Mouse (Mus musculus) regulatory T cell (primary cell): ENCODE measurements around the gene Fcer1g.

Experiments used
- in situ Hi-C: fragments of 300-600 bp; cut with MboI, MseI; formaldehyde crosslinking; loops from one replicate; pipeline ENCODE4 v1.15.1; 2025; ENCODE audit warnings: high pct_unique_total_duplicates

Gene Fcer1g

DNA sequence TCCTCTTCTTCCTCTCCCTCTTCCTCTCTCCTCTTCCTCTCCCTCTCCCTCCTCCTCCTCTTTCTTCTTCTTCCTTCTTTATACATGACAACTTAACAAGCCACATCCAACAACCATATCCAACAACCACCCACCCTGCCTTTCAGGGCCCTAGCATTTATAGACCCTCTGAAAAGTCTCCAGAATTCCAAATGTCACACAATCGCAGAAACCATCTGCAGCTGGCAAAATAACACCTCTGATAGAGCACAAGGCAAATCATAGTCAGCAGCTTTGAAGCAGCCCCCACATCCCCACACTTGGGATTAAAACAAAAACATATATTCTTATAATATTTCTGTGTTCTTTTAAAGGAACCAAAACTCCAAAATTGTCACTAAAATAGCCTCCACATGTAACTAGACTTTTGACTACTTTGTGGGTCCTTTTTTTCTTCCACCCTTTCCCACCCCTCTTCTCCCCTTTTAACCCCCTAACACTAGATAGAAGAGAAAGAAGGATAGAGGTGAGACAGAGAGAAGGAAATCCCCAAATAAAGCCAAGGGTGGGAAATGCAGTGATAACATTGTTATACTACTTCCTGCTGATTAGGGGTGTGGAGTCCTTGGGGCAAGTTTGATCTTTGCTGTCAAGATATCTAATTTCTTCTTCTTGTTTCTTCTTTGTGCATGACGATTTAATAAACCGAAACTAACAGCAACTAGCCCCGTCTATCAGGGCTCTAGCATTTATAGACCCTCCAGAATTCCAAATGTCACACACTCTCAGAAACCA, 32.0 kb upstream of the Fcer1g start:
- in situ Hi-C loops, result loop anchor here (10.0 kb wide), 1 partner anchor 151 kb away; the partner anchor contains the start of gene Cfap126

DNA sequence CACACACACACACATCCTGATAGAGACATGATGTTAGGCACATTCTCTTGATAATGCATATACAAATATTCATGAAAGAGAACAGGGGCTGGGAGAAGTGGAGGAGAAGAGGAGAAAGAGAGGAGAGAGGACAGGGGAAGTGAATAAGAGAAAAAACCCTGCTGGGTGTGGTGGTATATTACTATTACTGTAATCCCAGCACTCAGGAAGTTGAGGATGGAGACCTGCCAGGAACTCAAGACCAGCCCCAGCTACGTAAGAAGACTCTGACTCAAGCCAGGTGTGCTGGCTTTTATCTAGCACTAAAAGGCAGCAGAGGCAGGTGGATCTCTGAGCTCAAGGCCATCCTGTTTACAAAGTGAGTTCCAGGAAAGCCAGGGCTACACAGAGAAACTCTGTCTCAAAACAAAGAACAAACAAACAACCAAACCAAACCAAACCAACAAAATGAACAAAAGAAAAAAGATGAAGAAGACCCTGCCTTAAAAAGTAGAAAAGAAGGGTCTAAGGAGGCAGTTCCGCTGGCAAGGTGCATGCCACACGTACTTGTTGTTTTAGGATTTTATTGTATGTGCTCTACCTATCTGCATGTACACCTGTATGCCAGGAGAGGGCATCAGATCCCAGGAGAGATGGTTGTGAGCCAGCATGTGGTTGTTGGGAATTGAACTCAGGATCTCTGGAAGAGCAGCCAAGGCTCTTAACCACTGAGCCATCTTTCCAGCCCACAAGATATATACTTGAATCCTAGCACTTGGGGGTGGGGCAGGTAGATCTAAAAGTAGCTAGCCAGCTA, 29.7 kb upstream of the Fcer1g start:
- in situ Hi-C loops, result loop anchor here (10.0 kb wide), 1 partner anchor 149 kb away; the partner anchor contains the start of gene Cfap126

- in situ Hi-C loops, result loop anchor here (10.0 kb wide), 1 partner anchor 148 kb away; the partner anchor contains the start of gene Cfap126
Observed at GRCm38 (mm10) chr1:171263185-171263611, 29.0 kb upstream of the Fcer1g start.

GRCm38 (mm10) chr1:171262594-171263130, 28.5 kb upstream of the Fcer1g start:
- in situ Hi-C loops, result loop anchor here (10.0 kb wide), 1 partner anchor 148 kb away; the partner anchor contains the start of gene Cfap126

DNA sequence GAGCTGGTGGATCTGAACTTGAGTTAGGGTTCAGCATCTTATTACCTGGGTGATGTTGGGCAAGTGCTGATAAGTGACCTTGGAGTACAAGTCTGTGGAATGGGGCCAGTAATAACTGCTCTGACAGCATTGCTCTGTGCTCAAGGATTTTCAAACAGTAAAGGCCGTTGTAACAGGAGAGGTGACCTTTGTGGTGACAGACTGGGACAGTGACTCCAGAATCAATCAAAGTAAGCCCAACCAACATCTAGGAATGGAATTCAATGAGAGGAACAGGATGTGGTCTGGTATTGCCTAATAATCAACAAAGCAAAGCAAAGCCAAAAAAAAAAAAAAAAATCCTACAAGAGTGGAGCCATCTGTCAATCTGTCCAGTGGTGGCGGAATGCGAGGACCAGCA, 26.2 kb upstream of the Fcer1g start:
- in situ Hi-C loops, result loop anchor here (10.0 kb wide), 1 partner anchor 146 kb away; the partner anchor contains the start of gene Cfap126

DNA sequence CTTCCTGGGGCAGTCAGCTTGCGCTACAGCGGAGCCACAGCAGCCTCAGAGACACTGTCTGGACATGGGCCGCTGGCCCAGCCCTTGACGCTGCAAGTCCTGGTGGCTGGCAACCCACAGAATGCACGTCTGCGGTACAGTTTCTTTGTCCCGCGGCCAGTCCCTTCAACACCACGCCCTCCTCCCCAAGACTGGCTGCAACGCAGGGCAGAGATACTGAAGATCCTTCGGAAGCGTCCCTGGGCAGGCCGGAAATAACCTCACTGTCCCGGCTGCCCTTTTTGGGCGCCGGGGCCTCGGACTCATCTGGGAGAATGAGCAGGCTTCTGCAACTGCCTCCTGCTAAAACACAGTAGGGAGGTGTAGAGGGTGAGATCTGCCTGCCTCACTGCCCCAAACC, 24.8 kb upstream of the Fcer1g start:
- in situ Hi-C loops, result no loop called here

DNA sequence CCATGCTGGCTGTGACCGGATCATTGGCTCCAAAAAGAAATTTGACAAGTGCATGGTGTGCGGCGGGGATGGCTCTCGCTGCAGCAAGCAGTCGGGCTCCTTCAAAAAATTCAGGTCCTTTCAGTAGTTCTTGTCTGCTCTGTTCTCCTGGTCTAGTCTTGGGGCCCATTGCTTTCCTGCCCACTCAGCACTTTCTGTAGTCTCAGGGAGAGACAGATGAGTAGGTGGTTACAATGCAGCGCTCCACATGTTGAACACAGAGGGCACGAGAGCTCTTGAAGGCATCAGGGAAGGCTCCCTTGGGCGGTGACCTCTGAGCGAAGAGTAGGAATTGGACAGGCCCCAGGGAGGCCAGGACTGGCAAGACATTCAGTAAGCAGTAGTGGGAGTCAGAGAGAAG, 23.6 kb upstream of the Fcer1g start:
- in situ Hi-C loops, result no loop called here

DNA sequence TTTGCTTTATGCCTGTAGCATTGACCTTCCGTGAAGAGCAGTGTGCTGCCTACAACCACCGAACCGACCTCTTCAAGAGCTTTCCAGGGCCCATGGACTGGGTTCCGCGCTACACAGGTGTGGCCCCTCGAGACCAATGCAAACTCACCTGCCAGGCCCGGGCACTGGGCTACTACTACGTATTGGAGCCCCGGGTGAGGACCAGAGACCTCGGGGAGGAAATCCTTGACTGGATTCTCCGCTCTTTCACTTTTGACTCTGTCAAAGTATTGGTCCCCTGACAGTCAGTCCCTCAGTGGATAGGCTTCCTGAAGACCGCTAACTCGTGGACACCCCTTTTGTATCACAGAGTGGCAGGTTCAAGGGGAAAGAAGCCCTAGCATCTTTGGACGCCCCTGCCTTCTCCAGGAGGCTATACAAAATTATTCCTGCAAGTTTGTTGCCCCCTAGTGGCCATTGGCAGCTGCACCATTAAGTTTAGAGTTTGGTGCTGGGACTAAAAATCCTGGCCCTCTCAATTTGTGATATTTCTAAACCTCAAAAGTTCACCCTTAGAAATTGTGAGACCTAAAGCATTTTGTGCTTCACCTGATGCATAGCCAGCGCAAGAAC, 22.9 kb upstream of the Fcer1g start:
- in situ Hi-C loops, result no loop called here

DNA sequence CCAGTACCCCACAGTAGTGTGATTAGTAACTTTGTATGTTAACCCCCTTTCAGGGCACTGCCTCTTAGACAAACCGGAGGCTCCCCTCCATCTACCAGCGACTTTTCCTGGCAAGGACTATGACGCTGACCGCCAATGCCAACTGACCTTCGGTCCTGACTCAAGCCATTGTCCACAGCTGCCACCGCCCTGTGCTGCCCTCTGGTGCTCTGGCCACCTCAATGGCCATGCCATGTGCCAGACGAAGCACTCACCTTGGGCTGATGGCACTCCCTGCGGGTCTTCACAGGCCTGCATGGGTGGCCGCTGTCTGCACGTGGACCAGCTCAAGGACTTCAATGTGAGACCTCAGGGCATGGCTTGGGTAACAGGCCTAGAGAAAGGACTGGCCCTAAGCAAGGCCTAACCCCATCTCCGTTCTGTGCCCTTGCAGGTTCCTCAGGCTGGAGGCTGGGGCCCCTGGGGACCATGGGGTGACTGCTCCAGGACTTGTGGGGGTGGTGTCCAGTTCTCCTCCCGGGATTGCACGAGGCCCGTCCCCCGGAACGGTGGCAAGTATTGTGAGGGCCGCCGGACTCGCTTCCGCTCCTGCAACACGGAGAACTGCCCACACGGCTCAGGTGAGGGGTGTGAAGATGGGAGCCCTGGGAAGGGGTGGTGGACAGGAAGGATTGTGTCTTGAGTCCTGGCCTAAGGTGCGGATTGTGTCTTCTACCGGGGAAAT, 22.1 kb upstream of the Fcer1g start:
- in situ Hi-C loops, result no loop called here

- in situ Hi-C loops, result no loop called here
Observed at GRCm38 (mm10) chr1:171252415-171252814, 18.2 kb upstream of the Fcer1g start.

DNA sequence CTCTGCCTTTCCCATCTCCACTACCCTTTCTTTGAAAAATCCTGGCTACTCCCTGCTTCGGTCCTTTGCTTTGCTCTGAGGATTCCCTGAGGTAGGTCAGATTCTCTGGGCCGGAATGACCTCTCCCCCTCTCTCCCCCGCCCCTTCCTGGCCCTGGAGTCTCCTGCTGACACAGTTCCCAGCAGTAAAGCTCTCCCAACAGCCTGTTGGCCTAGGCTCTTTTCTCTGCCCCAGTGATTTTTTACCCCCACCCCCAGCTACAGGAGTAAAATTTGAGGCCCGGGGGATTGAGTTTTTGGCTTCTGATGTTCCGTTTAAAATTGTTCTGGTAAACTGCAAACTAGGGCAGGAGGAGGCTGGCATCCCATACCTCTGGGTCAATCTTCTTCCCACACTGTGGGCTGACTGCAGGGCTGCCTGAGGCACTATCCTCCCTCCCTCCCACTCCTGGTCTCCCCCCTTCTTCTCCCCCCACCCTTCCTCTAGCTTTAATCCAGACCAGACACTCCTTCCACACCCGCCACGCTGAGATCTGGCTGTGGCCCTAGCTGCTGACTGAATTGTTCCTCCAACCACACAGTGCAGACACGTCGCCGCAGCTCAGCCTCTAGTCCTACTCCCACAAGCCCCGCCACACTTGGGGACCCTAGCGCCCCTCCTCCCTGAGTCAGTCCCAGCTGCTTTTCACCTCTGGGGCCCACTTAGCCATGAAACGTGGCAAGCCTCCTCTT, 17.6 kb upstream of the Fcer1g start:
- in situ Hi-C loops, result no loop called here

GRCm38 (mm10) chr1:171250680-171251593, 16.8 kb upstream of the Fcer1g start, which contains the start of gene Ndufs2:
TSS of gene Ndufs2 (minus strand) at chr1:171251388.
- in situ Hi-C loops, result no loop called here

DNA sequence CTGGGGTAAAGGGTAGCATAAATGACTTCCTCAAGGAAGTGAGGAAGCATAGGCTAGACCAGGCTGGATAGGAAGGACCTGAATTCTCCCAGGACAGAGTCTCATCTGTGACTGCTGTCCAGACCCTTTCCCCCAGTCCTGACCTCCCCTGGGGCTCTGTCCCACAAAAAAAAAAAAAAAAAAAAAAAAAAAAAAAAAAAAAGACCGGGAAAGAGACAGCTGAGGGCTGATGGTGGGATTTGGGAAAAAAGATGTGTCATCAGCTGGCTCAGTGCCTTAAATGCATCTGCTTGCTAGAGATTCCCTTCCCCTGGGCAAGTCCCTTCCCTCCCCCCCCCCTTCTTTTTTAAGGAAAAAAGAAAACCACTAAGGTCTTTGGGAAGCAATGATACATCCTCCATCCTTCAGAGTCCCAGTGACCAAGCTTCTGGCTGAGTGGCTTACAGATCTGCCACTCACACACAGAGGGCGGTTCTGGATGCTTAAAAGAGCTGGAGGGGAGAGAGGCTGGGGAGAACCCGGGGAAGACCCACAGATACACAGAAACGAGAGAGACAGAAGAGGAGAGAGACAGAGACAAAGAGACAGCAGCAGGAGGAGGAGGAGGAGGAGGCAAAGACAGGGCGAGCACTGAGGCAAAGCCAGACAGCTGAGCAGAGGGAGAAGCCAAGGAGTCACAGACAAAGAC, 15.9 kb upstream of the Fcer1g start, which contains the start of gene Adamts4:
Adamts4 (plus strand) TSS at position 509 of the 688 bp plus-strand sequence.
- in situ Hi-C loops, result no loop called here

- in situ Hi-C loops, result no loop called here
Observed at GRCm38 (mm10) chr1:171248386-171249226, 14.4 kb upstream of the Fcer1g start.

GRCm38 (mm10) chr1:171247916-171248315, 13.8 kb upstream of the Fcer1g start:
- in situ Hi-C loops, result no loop called here

DNA sequence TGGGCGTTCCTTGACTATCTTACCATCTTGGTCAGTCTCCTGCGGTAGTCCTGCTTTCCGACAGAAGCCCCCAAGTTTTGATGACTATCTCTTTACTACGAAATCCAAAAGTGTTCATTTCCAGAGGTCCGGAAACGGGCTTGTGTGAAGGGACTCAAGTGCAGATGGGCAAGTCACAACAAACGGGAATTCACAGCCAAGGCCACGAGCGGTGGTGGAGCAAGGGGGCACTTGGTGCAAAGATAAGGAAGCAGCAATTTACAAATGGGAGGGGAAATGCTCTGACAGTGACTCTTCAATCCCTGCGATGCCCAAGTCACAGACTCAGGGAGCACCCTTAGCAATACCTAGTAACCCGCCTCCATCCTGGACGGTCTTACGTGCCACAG, 13.3 kb upstream of the Fcer1g start:
- in situ Hi-C loops, result no loop called here

- in situ Hi-C loops, result no loop called here
Observed at GRCm38 (mm10) chr1:171246709-171247452, 12.7 kb upstream of the Fcer1g start.
